ENCODE assay signal across 7 mouse cellular contexts in genomic region chr13:71959361-71960276, GRCm38 (mm10). TPM values are rescaled to one million over a fixed set of nuclear protein-coding genes. Genes with fewer than 3 reads are reported as not detected.
DNase-seq lines count a peak whose midpoint lies in the region; ATAC-seq and TF ChIP-seq lines count a peak whose summit lies in the region.

No protein-coding gene starts in this region.

- no peak for TF ChIP-seq CTCF in Patski (IDR thresholded peaks at IDR 0.05)

- peak overlapping the region; percentile 90 for H3K9ac ChIP-seq in hindbrain, embryonic 14.5 days

- peak overlapping the region; percentile 87 for H3K27ac ChIP-seq in hindbrain, embryonic 14.5 days
- peak overlapping the region; percentile 98 for H3K27ac ChIP-seq in midbrain, embryonic 10.5 days (replicated peaks)

- H3K36me3 ChIP-seq in hindbrain, embryonic 14.5 days (replicated peaks; ENCODE audit: control insufficient read depth, insufficient read depth): no peaks in the 10 kb centered on the region
- H3K36me3 ChIP-seq in midbrain, embryonic 10.5 days: peaks cover 44% of the 10 kb centered on the region

- CTCF ChIA-PET in Patski (lab: Charles Lee): interaction anchor here (1.1 to 5.1 kb wide), 4 partner anchors 9 to 673 kb away, joined by 3 to 33 read pairs (median 4); partner anchors contain the start of gene Irx2

- in situ Hi-C loops in Patski (cut with MboI; ENCODE audit: low pct_unique_long_range_greater_than_20kb): loop anchor here (5.0 to 25.0 kb wide), 8 partner anchors 238 to 1297 kb away; partner anchors contain the start of gene Irx2

- peak overlapping the region; percentile 67 for H3K4me3 ChIP-seq in hindbrain, embryonic 14.5 days (replicated peaks; ENCODE audit: low read length)
- H3K4me3 ChIP-seq in midbrain, embryonic 10.5 days: peak overlapping the region; percentile 96

- peak; percentile 36 for ATAC-seq in Patski
- ATAC-seq in hindbrain, embryonic 14.5 days (ENCODE audit: low FRiP score): peak; percentile 16; the same call in 1 of the 2 replicates

- H3K4me2 ChIP-seq in hindbrain, embryonic 14.5 days (replicated peaks): peak overlapping the region; percentile 70

- POLR2A ChIA-PET in Patski (lab: Charles Lee): interaction anchor here (2.4 to 6.0 kb wide), 2 partner anchors 665 to 671 kb away, joined by 9 to 74 read pairs; partner anchors contain the start of gene Irx2

- 2% methylated on average over 76 of the region's 76 CpGs for WGBS in hindbrain, embryonic 14.5 days
- 1% methylated on average over 76 of the region's 76 CpGs for WGBS in midbrain, embryonic 10.5 days

- no peaks in the 10 kb centered on the region for H3K27me3 ChIP-seq in Patski
- peaks cover 55% of the 10 kb centered on the region for H3K27me3 ChIP-seq in hindbrain, embryonic 14.5 days (ENCODE audit: control insufficient read depth, insufficient read depth, low read length)
- H3K27me3 ChIP-seq in midbrain, embryonic 10.5 days (ENCODE audit: low read depth, poor library complexity, severe bottlenecking): peaks cover 80% of the 10 kb centered on the region

- H3K9me3 ChIP-seq in hindbrain, embryonic 14.5 days (ENCODE audit: control insufficient read depth, low read length): no peaks in the 10 kb centered on the region
- H3K9me3 ChIP-seq in midbrain, embryonic 10.5 days (replicated peaks): no peaks in the 10 kb centered on the region

- H3K4me1 ChIP-seq in hindbrain, embryonic 14.5 days (replicated peaks; ENCODE audit: control insufficient read depth, insufficient read depth, low read length): peaks cover 15% of the 10 kb centered on the region; the same call in 1 of the 2 replicates
- peaks cover 70% of the 10 kb centered on the region for H3K4me1 ChIP-seq in midbrain, embryonic 10.5 days

- intact Hi-C loops in gastrocnemius, postnatal 14 days (cut with DNase I; ENCODE audit: low total_unique reads): no loop called here

- DNase-seq in Patski (ENCODE audit: low read depth, low spot score): no peak
- peak; percentile 71 for DNase-seq in embryo, embryonic 9.5 days (ENCODE audit: extremely low spot score)
- DNase-seq in hindbrain, embryonic 14.5 days (ENCODE audit: low spot score): peak; percentile 49
- DNase-seq in midbrain, embryonic 10.5 days (ENCODE audit: low spot score): peak; percentile 71
- no peak for DNase-seq in gastrocnemius, postnatal 14 days
- no peak for DNase-seq in urinary bladder, postnatal 14 days (ENCODE audit: low spot score)
- no peak for DNase-seq in frontal cortex, postnatal 25 days (ENCODE audit: low spot score in 2 of 2)

RNA-seq across cellular contexts. Expression of gene Irx1, which starts 3.9 kb away (rescaled TPM):
- 58.2 TPM for polyA plus RNA-seq in Patski (2021)
- polyA plus RNA-seq in hindbrain, embryonic 14.5 days (2014; fragmentation: Nextera tagmentation; extraction: Ambion mirVana): 4.0 and 4.7 TPM in 2 replicates
- 4.0 and 4.3 TPM in 2 replicates for polyA plus RNA-seq in midbrain, embryonic 10.5 days (2016; fragmentation: Nextera tagmentation; extraction: Ambion mirVana)
- total RNA-seq in gastrocnemius, postnatal 14 days (2021): under 1 TPM in 1 of 2 experiments, not detected in 1; 0.18 TPM

Comparison
In these comparisons a context has a peak if more than half of its experiments do, and no peak if none do; other contexts are left out.
1. DNase-seq: peak in embryo, embryonic 9.5 days (single experiment), hindbrain, embryonic 14.5 days (single experiment) and midbrain, embryonic 10.5 days (single experiment); none in Patski (single experiment), gastrocnemius, postnatal 14 days (single experiment), urinary bladder, postnatal 14 days (single experiment) and frontal cortex, postnatal 25 days (0 of 2).
2. RNA of gene Irx1, which starts 3.9 kb away (polyA plus RNA-seq): 58.2 TPM in Patski (single experiment); 4.0 to 4.3 TPM in midbrain, embryonic 10.5 days and 4.0 to 4.7 TPM in hindbrain, embryonic 14.5 days; every median in the first group is over 10 times any median in the second.